Mouse (Mus musculus) urinary bladder, postnatal 14 days (tissue): ENCODE results near the gene Wdr4.
A peak's percentile ranks its signal among the peaks of the same experiment; 100 is the strongest.

Experiments
- DNase-seq: peaks from one replicate; pipeline ENCODE4 v3.0.0; 2021; ENCODE audit warnings: low spot score

Gene Wdr4

GRCm38 (mm10) chr17:31497726-31498125 is 22.1 kb downstream of the Wdr4 start:
- DNase-seq = no peak

GRCm38 (mm10) chr17:31494989-31495388 is 24.8 kb downstream of the Wdr4 start:
- DNase-seq = no peak

GRCm38 (mm10) chr17:31492416-31492815 is 27.4 kb downstream of the Wdr4 start:
- DNase-seq = peak; percentile 76

GRCm38 (mm10) chr17:31491355-31491754 is 28.4 kb downstream of the Wdr4 start:
- no peak for DNase-seq

- no peak for DNase-seq
Observed at GRCm38 (mm10) chr17:31487433-31488060, 32.2 kb downstream of the Wdr4 start.

GRCm38 (mm10) chr17:31486616-31487198 is 33.1 kb downstream of the Wdr4 start:
- DNase-seq = no peak

- no peak for DNase-seq
Observed at GRCm38 (mm10) chr17:31479108-31479844, 40.5 kb downstream of the Wdr4 start.

GRCm38 (mm10) chr17:31478606-31479005 is 41.2 kb downstream of the Wdr4 start:
- DNase-seq = no peak

GRCm38 (mm10) chr17:31474388-31474787 is 45.4 kb downstream of the Wdr4 start:
- no peak for DNase-seq

GRCm38 (mm10) chr17:31470766-31471418 is 48.9 kb downstream of the Wdr4 start:
- DNase-seq = no peak

- DNase-seq = no peak
Observed at GRCm38 (mm10) chr17:31468496-31468895, 51.3 kb downstream of the Wdr4 start.

- no peak for DNase-seq
Observed at GRCm38 (mm10) chr17:31466854-31467253, 52.9 kb downstream of the Wdr4 start.

GRCm38 (mm10) chr17:31462506-31462905 is 57.3 kb downstream of the Wdr4 start:
- no peak for DNase-seq

GRCm38 (mm10) chr17:31460416-31460815 is 59.4 kb downstream of the Wdr4 start:
- DNase-seq = no peak

- DNase-seq = peak; percentile 74
Observed at GRCm38 (mm10) chr17:31456723-31457567, 62.8 kb downstream of the Wdr4 start.

GRCm38 (mm10) chr17:31454056-31454455 is 65.7 kb downstream of the Wdr4 start:
- DNase-seq = no peak

GRCm38 (mm10) chr17:31453476-31453875 is 66.3 kb downstream of the Wdr4 start:
- peak; percentile 31 for DNase-seq

- DNase-seq = no peak
Observed at GRCm38 (mm10) chr17:31452816-31453215, 67.0 kb downstream of the Wdr4 start.

GRCm38 (mm10) chr17:31451179-31451708 is 68.5 kb downstream of the Wdr4 start:
- no peak for DNase-seq

- DNase-seq = no peak
Observed at GRCm38 (mm10) chr17:31450206-31450605, 69.6 kb downstream of the Wdr4 start.

GRCm38 (mm10) chr17:31448519-31448918 is 71.3 kb downstream of the Wdr4 start:
- no peak for DNase-seq

GRCm38 (mm10) chr17:31447766-31448165 is 72.0 kb downstream of the Wdr4 start:
- no peak for DNase-seq
